9 mouse cellular contexts compared by ENCODE assay signal in the genomic region with DNA sequence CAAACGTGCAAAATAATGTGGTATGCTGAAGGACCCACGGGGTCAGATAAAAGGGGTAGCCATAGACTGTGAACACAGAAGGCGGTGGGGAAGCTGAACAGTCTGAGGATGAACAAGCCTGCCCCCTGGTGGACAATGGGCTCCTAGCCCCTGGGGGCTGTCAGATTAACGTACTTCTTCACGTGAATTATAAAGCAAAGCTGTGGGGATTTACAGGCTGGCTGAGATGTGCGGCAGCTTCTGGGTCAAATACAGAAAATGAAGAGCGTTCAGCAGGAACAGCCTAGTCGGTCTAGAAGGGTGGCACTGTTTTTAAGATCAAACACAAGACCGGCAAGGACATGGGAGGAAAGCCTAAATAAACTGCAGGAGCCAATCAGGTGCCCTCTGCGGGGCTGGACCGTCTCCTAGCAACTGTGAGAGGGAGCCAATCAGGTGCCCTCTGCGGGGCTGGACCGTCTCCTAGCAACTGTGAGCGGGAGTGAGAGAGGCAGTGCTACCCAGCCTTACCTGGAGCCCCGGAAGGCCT. TPM values are rescaled to one million over a fixed set of nuclear protein-coding genes. Genes with fewer than 3 reads are reported as not detected.
DNase-seq lines count a peak whose midpoint lies in the region; ATAC-seq and TF ChIP-seq lines count a peak whose summit lies in the region.
"Had no signal": no experiment of that assay in that cellular context is flagged by ENCODE, and none has a peak within 500 bp of the region (broad histone marks: within the 10 kb centered on the region; RNA-seq: fewer than 3 reads in every experiment).

No protein-coding gene starts in this region.

- no peak overlapping the region for H3K9ac ChIP-seq in MEL (ENCODE audit: control insufficient read depth, low read depth, low read length, poor library complexity, severe bottlenecking)
- no peak overlapping the region for H3K9ac ChIP-seq in heart, postnatal 0 days (replicated peaks; ENCODE audit: low read depth, low read length)
- H3K9ac ChIP-seq in liver, embryonic 11.5 days (ENCODE audit: low read depth, low read length), result no peak overlapping the region
- no peak overlapping the region for H3K9ac ChIP-seq in neural tube, embryonic 13.5 days

- peaks cover 0 to 6% of the 10 kb centered on the region in 2 experiments; a peak in 3 of 4 replicates for H3K4me1 ChIP-seq in MEL (ENCODE audit: control insufficient read depth in 1 of 2, insufficient read depth in 2 of 2, low read length in 2 of 2)
- peaks cover 6% of the 10 kb centered on the region for H3K4me1 ChIP-seq in heart, postnatal 0 days (ENCODE audit: control insufficient read depth, insufficient read depth)
- H3K4me1 ChIP-seq in liver, embryonic 11.5 days (replicated peaks; ENCODE audit: control insufficient read depth, insufficient read depth, low read length), result no peaks in the 10 kb centered on the region
- H3K4me1 ChIP-seq in neural tube, embryonic 13.5 days (replicated peaks), result peaks cover 17% of the 10 kb centered on the region

- peak; percentile 57 to 76 (median 74) for TF ChIP-seq CTCF in MEL (IDR thresholded peaks at IDR 0.05 in 2 of 3, conservative IDR thresholded peaks at IDR 0.05 in 1 of 3; ENCODE audit: control insufficient read depth in 1 of 3, insufficient read depth in 1 of 3, low read depth in 2 of 3, low read length in 3 of 3, poor library complexity in 1 of 3, severe bottlenecking in 1 of 3)
- peak; percentile 70 for TF ChIP-seq CTCF in heart, postnatal 0 days (IDR thresholded peaks at IDR 0.05; ENCODE audit: low read depth)

- peak; percentile 44 for DNase-seq in MEL (ENCODE audit: low read depth, low spot score)
- peak; percentile 91 for DNase-seq in brain, adult 2 months (ENCODE audit: low read depth, low spot score)
- DNase-seq in heart, postnatal 0 days (ENCODE audit: low spot score), result peak; percentile 46
- peak; percentile 66 to 69 for DNase-seq in kidney, postnatal 25 days
- DNase-seq in liver, embryonic 11.5 days (ENCODE audit: low spot score), result peak; percentile 48
- DNase-seq in thymus, postnatal 36 days, result peak; percentile 45 to 51

- no peaks in the 10 kb centered on the region for H3K79me2 ChIP-seq in MEL (ENCODE audit: control insufficient read depth, insufficient read depth, low read length, poor library complexity)

- no peak overlapping the region for H3K4me2 ChIP-seq in heart, postnatal 0 days (ENCODE audit: low read depth, low read length)
- H3K4me2 ChIP-seq in liver, embryonic 11.5 days, result no peak overlapping the region
- peak overlapping the region; percentile 47 for H3K4me2 ChIP-seq in neural tube, embryonic 13.5 days

- no peaks in the 10 kb centered on the region for H3K27me3 ChIP-seq in MEL (ENCODE audit: control insufficient read depth in 1 of 2, insufficient read depth in 2 of 2, low read length in 2 of 2)
- H3K27me3 ChIP-seq in heart, postnatal 0 days (ENCODE audit: control insufficient read depth, insufficient read depth, low read length), result no peaks in the 10 kb centered on the region
- no peaks in the 10 kb centered on the region for H3K27me3 ChIP-seq in liver, embryonic 11.5 days (replicated peaks; ENCODE audit: control insufficient read depth, insufficient read depth, low read length)
- H3K27me3 ChIP-seq in neural tube, embryonic 13.5 days, result no peaks in the 10 kb centered on the region

- TF ChIP-seq POLR2A in MEL (IDR thresholded peaks at IDR 0.05; ENCODE audit: control insufficient read depth in 1 of 2, insufficient read depth in 1 of 2, low read depth in 1 of 2, low read length in 2 of 2, poor library complexity in 1 of 2), result no peak

- peak; percentile 25 for TF ChIP-seq RAD21 in MEL (IDR thresholded peaks at IDR 0.05; ENCODE audit: low read depth, low read length)

- no peak for TF ChIP-seq EP300 in MEL (IDR thresholded peaks at IDR 0.05; ENCODE audit: low read depth in 1 of 2, low read length in 2 of 2)
- TF ChIP-seq EP300 in heart, postnatal 0 days (IDR thresholded peaks at IDR 0.05; ENCODE audit: low read depth), result no peak

- ATAC-seq in erythroid progenitor cell, adult 5-6 weeks (replicated peaks; ENCODE audit: low FRiP score, poor library complexity, severe bottlenecking), result peak; percentile 59; the same call in 1 of the 2 replicates
- ATAC-seq in heart, postnatal 0 days (ENCODE audit: insufficient read depth, low read depth), result peak; percentile 69
- peak; percentile 34; the same call in 1 of the 2 replicates for ATAC-seq in liver, embryonic 11.5 days (replicated peaks; ENCODE audit: low FRiP score)
- ATAC-seq in neural tube, embryonic 13.5 days (ENCODE audit: low read depth), result peak; percentile 100

- H3K9me3 ChIP-seq in MEL (replicated peaks; ENCODE audit: insufficient read depth, low read length), result no peaks in the 10 kb centered on the region
- H3K9me3 ChIP-seq in heart, postnatal 0 days (replicated peaks; ENCODE audit: control insufficient read depth, low read length), result no peaks in the 10 kb centered on the region
- no peaks in the 10 kb centered on the region for H3K9me3 ChIP-seq in liver, embryonic 11.5 days (ENCODE audit: control insufficient read depth, low read length)
- peaks cover 4% of the 10 kb centered on the region; the same call in 1 of the 2 replicates for H3K9me3 ChIP-seq in neural tube, embryonic 13.5 days

- peaks cover 10 to 12% of the 10 kb centered on the region in 2 experiments for H3K36me3 ChIP-seq in MEL (ENCODE audit: control insufficient read depth in 1 of 2, insufficient read depth in 2 of 2, low read length in 2 of 2)
- peaks cover 9% of the 10 kb centered on the region; the same call in 1 of the 2 replicates for H3K36me3 ChIP-seq in heart, postnatal 0 days (replicated peaks; ENCODE audit: control insufficient read depth, insufficient read depth, low read length)
- peaks cover 7% of the 10 kb centered on the region; the same call in 1 of the 2 replicates for H3K36me3 ChIP-seq in liver, embryonic 11.5 days (ENCODE audit: control insufficient read depth, insufficient read depth, low read length)
- H3K36me3 ChIP-seq in neural tube, embryonic 13.5 days, result peaks cover 32% of the 10 kb centered on the region

- no peak overlapping the region for H3K4me3 ChIP-seq in MEL (ENCODE audit: control insufficient read depth in 1 of 2, insufficient read depth in 1 of 2, low read depth in 2 of 2, low read length in 2 of 2)
- H3K4me3 ChIP-seq in heart, postnatal 0 days (ENCODE audit: low read depth, low read length), result no peak overlapping the region
- H3K4me3 ChIP-seq in liver, embryonic 11.5 days (ENCODE audit: low read depth, low read length), result no peak overlapping the region
- H3K4me3 ChIP-seq in neural tube, embryonic 13.5 days, result peak overlapping the region; percentile 31

- no peak overlapping the region for H3K27ac ChIP-seq in MEL (ENCODE audit: control insufficient read depth, low read depth, low read length)
- no peak overlapping the region for H3K27ac ChIP-seq in heart, postnatal 0 days (ENCODE audit: low read depth)
- H3K27ac ChIP-seq in liver, embryonic 11.5 days (ENCODE audit: low read depth, low read length), result no peak overlapping the region
- no peak overlapping the region for H3K27ac ChIP-seq in neural tube, embryonic 13.5 days (replicated peaks)
- H3K27ac ChIP-seq: macrophage had no signal

- WGBS in heart, postnatal 0 days, result 27% methylated on average over 15 of the region's 15 CpGs
- 35% methylated on average over 15 of the region's 15 CpGs for WGBS in liver, embryonic 11.5 days
- 7% methylated on average over 15 of the region's 15 CpGs for WGBS in neural tube, embryonic 13.5 days

TF ChIP-seq in MEL, 35 proteins besides CTCF, POLR2A, EP300 and RAD21:
- TF ChIP-seq MYC (IDR thresholded peaks at IDR 0.05; ENCODE audit: low read depth, low read length), result no peak
- TF ChIP-seq SMC3 (IDR thresholded peaks at IDR 0.05; ENCODE audit: low read depth, low read length), result 0 out of 2 replicates have a peak, but pooled peaks have one; percentile 12

RNA-seq across cellular contexts. Expression of a gene that starts 15.5 kb away (rescaled TPM):
- 5.9 and 6.5 TPM in 2 replicates for total RNA-seq in MEL (2012; rRNA removed)
- polyA plus RNA-seq in MEL (2012; ENCODE audit: insufficient read depth in 1 of 2, insufficient read length in 2 of 2, low read depth in 1 of 2, low replicate concordance in 2 of 2, missing spikeins in 1 of 2), result 1 to 10 TPM in 1 of 2 experiments, not detected in 1; 3.6 TPM
- total RNA-seq in erythroid progenitor cell, adult 5-6 weeks (2015; ENCODE audit: low replicate concordance), result 1.1 and 1.7 TPM in 2 replicates
- total RNA-seq in erythroid progenitor cell, adult 5-6 weeks (2017; ENCODE audit: low replicate concordance), result 1.3 and 2.2 TPM in 2 replicates
- 3.8 and 4.3 TPM in 2 replicates for total RNA-seq in heart, postnatal 0 days (2014; rRNA removed; ENCODE audit: low replicate concordance)
- 0.93 and 1.0 TPM in 2 replicates for polyA plus RNA-seq in heart, postnatal 0 days (2015; fragmentation: Nextera tagmentation; extraction: Ambion mirVana)
- polyA plus RNA-seq in liver, embryonic 11.5 days (2014; fragmentation: Nextera tagmentation; extraction: Ambion mirVana), result 2.9 and 3.4 TPM in 2 replicates
- 4.8 and 5.4 TPM in 2 replicates for polyA plus RNA-seq in neural tube, embryonic 13.5 days (2015; fragmentation: Nextera tagmentation; extraction: Ambion mirVana)

RNA-seq across cellular contexts. Expression of a gene that starts 15.6 kb away (rescaled TPM):
- total RNA-seq in MEL (2012; rRNA removed), result 0.42 and 0.73 TPM in 2 replicates
- polyA plus RNA-seq in MEL (2012; ENCODE audit: insufficient read depth in 1 of 2, insufficient read length in 2 of 2, low read depth in 1 of 2, low replicate concordance in 2 of 2, missing spikeins in 1 of 2), result under 1 TPM in 1 of 2 experiments, not detected in 1; 0.70 TPM
- total RNA-seq in erythroid progenitor cell, adult 5-6 weeks (2015; ENCODE audit: low replicate concordance), result not detected in 2 replicates
- not detected in 2 replicates for total RNA-seq in erythroid progenitor cell, adult 5-6 weeks (2017; ENCODE audit: low replicate concordance)
- total RNA-seq in heart, postnatal 0 days (2014; rRNA removed; ENCODE audit: low replicate concordance), result not detected in 2 replicates
- 0.20 and 0.21 TPM in 2 replicates for polyA plus RNA-seq in heart, postnatal 0 days (2015; fragmentation: Nextera tagmentation; extraction: Ambion mirVana)
- 1.2 and 1.5 TPM in 2 replicates for polyA plus RNA-seq in liver, embryonic 11.5 days (2014; fragmentation: Nextera tagmentation; extraction: Ambion mirVana)
- 4.0 and 4.8 TPM in 2 replicates for polyA plus RNA-seq in neural tube, embryonic 13.5 days (2015; fragmentation: Nextera tagmentation; extraction: Ambion mirVana)
- polyA plus RNA-seq: macrophage had no signal

Comparison
In these comparisons a context has a peak if more than half of its experiments do, and no peak if none do; other contexts are left out.
1. ATAC-seq: peak in every context shown above with its lines; median percentile 100 in neural tube, embryonic 13.5 days; 69 in heart, postnatal 0 days; 59 in erythroid progenitor cell, adult 5-6 weeks; 34 in liver, embryonic 11.5 days.